Mouse (Mus musculus) liver, embryonic 16.5 days (tissue): ENCODE measurements around the gene Iqca. TPM values are rescaled to one million over a fixed set of nuclear protein-coding genes. Genes with fewer than 3 reads are reported as not detected.

Experiments
- ATAC-seq: fragments of 200-750 bp; cut with Nextera tagmentation; 2 replicates; pipeline ENCODE4 v1.8.0; 2017; ENCODE audit warnings: low read depth, mild to moderate bottlenecking, moderate number of reproducible peaks, moderate library complexity
- H3K27ac ChIP-seq: fragments of 300-500 bp; sonication (generic); 2 replicates; pipeline ENCODE4 v1.5.1; 2014; ENCODE audit warnings: mild to moderate bottlenecking, low read length
- H3K27me3 ChIP-seq: fragments of 300-500 bp; sonication (generic); 2 replicates; pipeline ENCODE4 v1.6.1; 2014; ENCODE audit warnings: low read depth, low read length, mixed read lengths; ENCODE audit not compliant: control insufficient read depth, insufficient read depth
- H3K36me3 ChIP-seq: fragments of 300-500 bp; sonication (generic); 2 replicates; pipeline ENCODE4 v1.6.1; 2014; ENCODE audit warnings: mild to moderate bottlenecking; ENCODE audit not compliant: control insufficient read depth, insufficient read depth
- H3K4me1 ChIP-seq: fragments of 300-500 bp; sonication (generic); 2 replicates; pipeline ENCODE4 v1.6.1; 2014; ENCODE audit warnings: low read depth, low read length, mixed read lengths; ENCODE audit not compliant: control insufficient read depth
- H3K4me2 ChIP-seq: fragments of 300-500 bp; sonication (generic); 2 replicates; pipeline ENCODE4 v1.6.1; 2014; ENCODE audit warnings: low read depth, low read length, mixed read lengths
- H3K4me3 ChIP-seq: fragments of 300-500 bp; sonication (generic); 2 replicates; pipeline ENCODE4 v1.5.1; 2014; ENCODE audit warnings: low read depth, mild to moderate bottlenecking, low read length
- H3K9ac ChIP-seq: fragments of 300-500 bp; sonication (generic); 2 replicates; pipeline ENCODE4 v1.6.1; 2014; ENCODE audit warnings: low read depth, low read length
- H3K9me3 ChIP-seq: fragments of 300-500 bp; sonication (generic); replicated peaks from 2 replicates; pipeline ENCODE4 v1.6.1; 2016; ENCODE audit warnings: low read length; ENCODE audit not compliant: control insufficient read depth
- WGBS: fragments of 180-500 bp; shearing (Covaris S2); extraction: QIAGEN DNeasy Blood & Tissue Kit; methylation state at CpG from one replicate; pipeline ENCODE4 v1.1.7; 2014; ENCODE audit not compliant: insufficient replicate concordance; 5-methylcytosine and 5-hydroxymethylcytosine counted together
- polyA plus RNA-seq: library from polyadenylated mRNA; unstranded; fragments of >200 nt; fragmentation: Nextera tagmentation; extraction: Ambion mirVana; gene quantifications from 2 replicates; pipeline ENCODE4 v1.2.1, GENCODE M21; 2015

The Iqca gene
- polyA plus RNA-seq, 1 experiment from 2014 or later, result 0.37 TPM

DNA sequence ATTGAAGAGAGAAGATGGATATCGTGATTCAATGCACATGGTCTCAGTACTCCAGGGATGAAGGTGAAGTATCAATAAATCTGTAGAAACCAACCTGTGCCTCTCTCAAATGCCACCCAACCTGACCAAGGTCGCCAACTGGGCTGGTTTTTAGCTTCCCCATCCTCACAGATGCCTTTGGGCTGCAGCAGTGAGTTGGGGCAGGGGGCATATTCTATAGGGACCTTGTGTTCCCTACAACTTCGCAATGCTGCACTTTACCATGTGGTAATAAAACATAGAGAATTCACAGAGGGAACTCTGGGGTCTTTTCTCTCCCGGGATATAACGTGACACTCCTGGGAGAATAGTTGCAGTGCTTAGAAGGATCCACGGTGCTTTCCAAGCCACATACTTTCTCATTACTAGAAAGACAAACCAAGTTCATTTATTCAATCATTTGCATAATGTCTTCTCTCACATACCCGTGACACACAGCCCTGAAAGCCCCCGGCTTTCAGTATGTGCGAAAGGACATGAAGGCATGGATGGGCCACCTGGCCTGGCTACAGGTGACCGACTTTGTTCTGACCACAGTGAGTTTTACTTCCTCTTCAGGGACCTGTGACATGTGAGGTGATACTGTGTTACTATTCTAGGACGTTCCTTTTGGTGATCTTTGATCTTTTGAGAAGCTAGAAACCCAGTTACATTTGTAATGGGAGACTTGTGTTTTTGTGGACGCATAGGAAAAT lies 27.9 kb upstream of the Iqca start:
- H3K9ac ChIP-seq, result no peak overlapping the region
- ATAC-seq, result no peak
- H3K4me3 ChIP-seq, result no peak overlapping the region
- no peaks in the 10 kb centered on the region for H3K27me3 ChIP-seq
- H3K27ac ChIP-seq, result no peak overlapping the region
- no peaks in the 10 kb centered on the region for H3K9me3 ChIP-seq
- H3K4me2 ChIP-seq, result no peak overlapping the region
- WGBS, result 56% methylated on average over 12 of the region's 12 CpGs
- no peaks in the 10 kb centered on the region for H3K36me3 ChIP-seq
- H3K4me1 ChIP-seq, result no peaks in the 10 kb centered on the region

DNA sequence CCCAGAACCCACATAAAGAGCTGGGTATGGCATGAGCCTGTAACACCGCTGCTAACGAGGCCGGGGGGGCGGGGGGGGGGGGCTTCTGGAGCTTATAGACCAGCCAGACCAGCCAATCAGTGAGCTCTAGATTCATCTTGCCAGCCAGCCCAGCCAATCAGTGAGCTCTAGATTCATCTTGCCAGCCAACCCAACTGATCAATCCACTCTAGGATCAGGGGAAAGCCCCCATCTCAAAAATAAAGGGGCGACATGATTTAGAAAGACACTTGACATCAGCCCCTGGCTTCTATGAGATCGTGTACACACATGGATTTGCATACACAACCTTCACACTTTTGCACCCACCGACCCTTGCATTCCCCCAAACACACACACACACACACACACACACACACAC lies 27.3 kb upstream of the Iqca start:
- H3K9ac ChIP-seq, result no peak overlapping the region
- H3K27me3 ChIP-seq, result no peaks in the 10 kb centered on the region
- H3K4me3 ChIP-seq, result no peak overlapping the region
- H3K4me1 ChIP-seq, result no peaks in the 10 kb centered on the region
- no peaks in the 10 kb centered on the region for H3K9me3 ChIP-seq
- no peak for ATAC-seq
- WGBS, result 52% methylated on average over 7 of the region's 7 CpGs
- H3K36me3 ChIP-seq, result no peaks in the 10 kb centered on the region
- H3K4me2 ChIP-seq, result no peak overlapping the region
- H3K27ac ChIP-seq, result no peak overlapping the region

DNA sequence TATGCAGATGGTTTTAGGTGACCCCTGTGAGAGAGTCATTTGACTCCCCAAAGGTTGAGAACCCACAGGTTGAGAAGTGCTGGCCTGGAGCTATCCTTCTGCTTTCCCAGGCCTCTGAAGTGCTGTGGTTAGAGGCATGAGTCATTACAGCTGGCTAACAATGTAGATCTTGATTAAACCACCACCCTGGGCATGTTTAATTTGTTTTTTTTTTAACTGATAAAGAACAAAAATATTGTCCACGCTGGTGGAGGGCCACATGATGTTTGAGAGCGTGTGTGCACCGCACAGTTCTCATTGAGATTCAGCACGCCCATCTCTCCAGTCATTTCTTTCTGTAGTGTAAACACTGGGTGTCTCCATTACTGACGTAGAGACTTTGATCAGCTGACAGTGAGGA lies 24.8 kb upstream of the Iqca start:
- Histone ChIP-seq H3K4me3 (no peak overlapping the region), H3K9ac (no peak overlapping the region), H3K27ac (no peak overlapping the region), H3K4me1 (no peaks in the 10 kb centered on the region), H3K27me3 (no peaks in the 10 kb centered on the region), H3K9me3 (no peaks in the 10 kb centered on the region), H3K36me3 (no peaks in the 10 kb centered on the region), H3K4me2 (no peak overlapping the region)
- WGBS, result 42% methylated on average over 5 of the region's 5 CpGs
- no peak for ATAC-seq

DNA sequence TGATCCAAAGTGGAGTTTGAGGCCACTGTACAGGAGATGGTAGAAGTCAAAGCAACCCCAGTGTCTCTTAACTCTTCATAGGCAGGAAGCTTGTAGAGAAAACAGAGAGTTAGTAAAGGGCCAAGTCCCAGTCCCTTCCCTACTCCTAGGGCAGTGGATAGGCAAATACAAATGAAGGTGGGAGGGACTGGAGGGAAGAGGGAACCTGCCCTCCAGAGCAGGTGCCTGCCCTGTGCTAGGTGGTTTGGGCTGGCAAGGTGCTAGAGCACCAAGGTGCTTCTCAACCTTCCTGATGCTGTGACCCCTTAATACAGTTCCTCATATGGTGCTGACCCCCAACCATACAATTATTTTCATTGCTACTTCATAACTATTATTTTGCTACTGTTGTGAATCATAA lies 24.4 kb upstream of the Iqca start:
- Histone ChIP-seq H3K27ac (no peak overlapping the region), H3K4me3 (no peak overlapping the region), H3K9me3 (no peaks in the 10 kb centered on the region), H3K36me3 (no peaks in the 10 kb centered on the region), H3K4me1 (no peaks in the 10 kb centered on the region), H3K9ac (no peak overlapping the region), H3K27me3 (no peaks in the 10 kb centered on the region), H3K4me2 (no peak overlapping the region)
- no peak for ATAC-seq

DNA sequence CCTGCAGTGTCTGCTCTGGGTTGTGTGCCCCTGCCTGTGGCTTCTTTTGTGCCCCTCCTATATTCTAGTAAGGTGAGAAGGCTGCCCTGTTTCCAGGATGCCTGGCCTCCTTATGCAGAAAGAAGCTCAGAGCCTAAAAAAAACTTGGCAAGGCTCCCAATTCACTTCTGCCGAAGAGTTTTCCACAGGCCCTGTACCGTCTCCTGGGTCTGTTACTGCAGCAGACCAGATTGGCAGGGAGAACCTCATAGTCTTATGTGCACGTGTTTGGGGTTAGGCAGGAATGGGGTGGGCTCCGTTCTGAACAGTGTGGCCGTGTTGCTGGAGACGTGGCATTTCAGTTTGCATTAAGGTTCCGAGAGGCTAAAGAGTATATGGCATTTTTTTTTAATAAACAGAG lies 23.0 kb upstream of the Iqca start:
- no peak for ATAC-seq
- Histone ChIP-seq H3K9ac (no peak overlapping the region), H3K36me3 (no peaks in the 10 kb centered on the region), H3K4me1 (no peaks in the 10 kb centered on the region), H3K4me3 (no peak overlapping the region), H3K27me3 (no peaks in the 10 kb centered on the region), H3K4me2 (no peak overlapping the region), H3K9me3 (no peaks in the 10 kb centered on the region), H3K27ac (no peak overlapping the region)
- WGBS, result 55% methylated on average over 7 of the region's 7 CpGs

DNA sequence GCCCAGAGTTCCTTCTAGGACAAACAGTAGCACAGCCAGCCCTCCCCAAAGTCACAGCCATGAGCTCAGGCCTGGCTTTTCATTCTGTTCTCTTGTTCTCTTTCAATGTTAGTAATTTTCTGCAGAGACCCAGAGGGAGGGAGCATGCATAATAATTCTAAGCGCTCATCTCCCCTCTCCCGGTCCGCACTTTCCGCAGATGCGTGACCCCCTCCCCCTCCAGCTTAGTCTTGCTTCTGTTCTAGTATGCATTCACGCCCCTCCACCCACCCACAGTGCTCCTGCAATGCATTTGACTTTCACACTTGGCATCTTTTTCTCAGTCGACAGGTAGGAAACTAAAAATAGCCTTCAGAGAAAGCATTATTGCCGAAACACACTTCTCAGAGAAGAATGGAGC lies 21.1 kb upstream of the Iqca start:
- no peak for ATAC-seq
- 64% methylated on average over 8 of the region's 8 CpGs for WGBS
- Histone ChIP-seq H3K9ac (no peak overlapping the region), H3K4me2 (no peak overlapping the region), H3K36me3 (no peaks in the 10 kb centered on the region), H3K9me3 (no peaks in the 10 kb centered on the region), H3K4me1 (no peaks in the 10 kb centered on the region), H3K4me3 (no peak overlapping the region), H3K27me3 (no peaks in the 10 kb centered on the region), H3K27ac (no peak overlapping the region)

DNA sequence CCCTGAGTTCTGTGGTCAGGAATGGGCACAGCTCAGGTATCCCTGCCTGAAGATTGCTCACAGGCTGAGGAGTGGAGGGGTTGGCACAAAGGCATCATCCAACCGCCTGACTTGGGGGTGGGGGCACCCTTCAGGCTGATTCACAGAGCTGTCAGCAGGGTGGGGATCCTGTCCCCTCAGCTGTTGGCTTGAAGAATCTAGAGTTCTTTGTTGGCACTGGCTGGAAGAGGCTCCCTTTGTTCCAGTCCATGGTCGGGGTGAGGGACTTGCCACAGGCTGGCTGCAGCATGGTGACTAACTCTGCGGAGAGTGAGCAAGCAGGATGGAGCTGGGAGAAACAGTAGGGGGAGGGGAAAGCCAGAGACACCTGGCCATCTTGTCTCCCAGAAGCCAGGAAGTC lies 11.1 kb upstream of the Iqca start:
- Histone ChIP-seq H3K4me3 (no peak overlapping the region), H3K4me1 (no peaks in the 10 kb centered on the region), H3K9ac (no peak overlapping the region), H3K9me3 (no peaks in the 10 kb centered on the region), H3K27ac (no peak overlapping the region), H3K4me2 (no peak overlapping the region), H3K27me3 (no peaks in the 10 kb centered on the region; the same call in 1 of the 2 replicates), H3K36me3 (no peaks in the 10 kb centered on the region)
- ATAC-seq, result no peak
- WGBS, result 37% methylated on average over 3 of the region's 3 CpGs

DNA sequence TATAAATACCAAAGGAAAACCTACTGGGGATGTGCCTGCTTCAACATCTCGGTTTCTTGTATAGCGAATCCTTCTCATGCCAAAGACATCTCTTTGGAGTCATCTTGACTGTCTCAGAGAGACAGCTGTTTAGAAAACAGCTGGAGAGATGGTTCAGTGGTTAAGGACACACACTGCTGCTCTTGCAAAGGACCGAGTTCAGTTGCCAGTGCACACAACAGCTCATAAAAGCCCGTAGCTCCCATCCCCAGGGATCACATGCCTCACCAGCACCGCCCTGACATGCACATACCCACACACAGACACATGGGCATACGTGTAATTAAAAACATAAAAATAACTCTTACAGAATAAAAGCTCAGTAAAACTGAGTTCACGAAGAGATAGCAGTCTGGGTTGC lies 10.0 kb upstream of the Iqca start:
- H3K27ac ChIP-seq, result no peak overlapping the region
- H3K4me3 ChIP-seq, result no peak overlapping the region
- no peaks in the 10 kb centered on the region for H3K4me1 ChIP-seq
- H3K9ac ChIP-seq, result no peak overlapping the region
- no peak for ATAC-seq
- no peaks in the 10 kb centered on the region; the same call in 1 of the 2 replicates for H3K27me3 ChIP-seq
- no peak overlapping the region for H3K4me2 ChIP-seq
- no peaks in the 10 kb centered on the region for H3K36me3 ChIP-seq
- 67% methylated on average over 7 of the region's 7 CpGs for WGBS
- no peaks in the 10 kb centered on the region for H3K9me3 ChIP-seq

DNA sequence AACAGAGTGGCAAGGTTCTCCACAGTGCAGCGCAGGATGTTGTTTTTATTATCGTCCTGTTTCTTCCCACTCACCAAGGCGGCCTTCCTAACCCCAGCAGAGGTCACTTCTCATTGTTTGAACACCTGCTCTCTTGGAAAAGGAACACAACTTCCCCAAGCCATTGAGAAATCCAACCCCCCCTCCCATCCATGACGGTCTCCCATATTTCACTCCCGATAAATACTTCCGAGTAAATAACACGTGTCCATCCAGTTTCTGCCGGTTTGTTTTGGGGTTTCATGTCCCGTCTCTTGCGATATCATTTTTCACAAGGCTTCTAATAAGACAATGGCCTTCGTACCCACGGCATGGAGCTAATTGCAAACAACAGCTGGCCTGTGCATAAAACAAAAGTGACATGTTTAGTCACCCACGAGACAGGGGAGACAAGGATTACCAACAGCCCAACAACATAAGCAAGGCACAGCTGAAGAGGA lies 9.2 kb upstream of the Iqca start:
- no peak overlapping the region for H3K4me3 ChIP-seq
- H3K4me1 ChIP-seq, result no peaks in the 10 kb centered on the region
- H3K27ac ChIP-seq, result no peak overlapping the region
- no peak overlapping the region for H3K9ac ChIP-seq
- no peak for ATAC-seq
- H3K36me3 ChIP-seq, result no peaks in the 10 kb centered on the region
- H3K9me3 ChIP-seq, result no peaks in the 10 kb centered on the region
- 57% methylated on average over 13 of the region's 13 CpGs for WGBS
- no peaks in the 10 kb centered on the region; the same call in 1 of the 2 replicates for H3K27me3 ChIP-seq
- H3K4me2 ChIP-seq, result no peak overlapping the region
